Mouse (Mus musculus) lung, adult 2 months (tissue): ENCODE measurements at regions not wholly inside any gene's neighbourhood (a gene's known extent, or its start where the extent isn't known, plus 50 kb on each side); places are given as distances from the start of the nearest gene placed in this dataset.

Experiments
- CTCF ChIP-seq: fragments of 200-500 bp; IDR thresholded peaks from 2 replicates; pipeline ENCODE4 v1.5.1; 2011; ENCODE audit warnings: mild to moderate bottlenecking, low read length, control low read depth; ENCODE audit not compliant: insufficient read depth
- POLR2A ChIP-seq: fragments of 200-500 bp; IDR thresholded peaks from 2 replicates; pipeline ENCODE4 v1.6.1; 2011; ENCODE audit warnings: low read depth, mild to moderate bottlenecking, control low read depth, low read length, borderline replicate concordance; ENCODE audit errors: extremely low read depth

DNA sequence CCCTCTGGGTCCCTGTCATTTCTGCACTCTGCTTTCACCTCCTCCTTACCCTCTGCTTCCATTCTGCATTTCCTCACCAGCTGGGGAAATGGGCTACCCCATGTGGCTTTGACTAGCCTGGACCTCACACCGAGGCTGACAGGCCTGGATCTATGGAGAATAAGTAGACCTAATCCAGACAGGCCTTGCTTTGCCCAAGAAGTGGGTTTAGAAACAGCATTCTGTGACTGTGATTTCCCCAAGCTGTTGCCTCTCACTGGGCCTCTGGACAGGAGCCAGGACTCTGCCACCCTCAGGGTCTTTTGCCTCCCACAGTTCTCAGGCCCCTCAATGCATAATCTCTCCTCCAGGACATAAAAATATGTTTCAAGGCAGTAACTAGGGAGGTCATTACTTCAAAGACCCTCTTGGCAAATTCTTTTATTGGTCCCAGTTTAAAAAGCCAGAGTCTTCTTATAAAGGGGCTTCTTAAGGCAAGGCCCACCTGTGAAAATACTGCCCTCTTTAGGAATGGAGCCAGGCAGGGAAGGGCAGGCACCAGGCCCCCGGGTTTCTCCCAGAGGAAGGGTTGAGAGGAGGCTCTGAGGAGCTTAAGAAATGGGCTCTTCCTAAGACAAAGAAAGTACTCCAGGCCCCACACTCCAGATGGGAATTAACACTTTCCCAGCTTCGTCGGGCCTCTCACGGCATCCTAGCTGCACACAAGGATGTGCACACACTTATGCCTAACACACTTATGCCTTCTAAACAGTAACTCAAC lies 151.8 kb downstream of the Cyp26b1 start:
- TF ChIP-seq POLR2A, result no peak
- no peak for TF ChIP-seq CTCF
